Mouse (Mus musculus) ES-Bruce4 (cell line): Measurements from ENCODE around the gene Gm21693.
"Not testable (repeated sequence)": the region's sequence is repeated elsewhere in the genome, so short reads cannot be mapped to it uniquely, and the experiment has no call there.

Experiments
- CTCF ChIP-seq: IDR thresholded peaks from one replicate; pipeline ENCODE4 v1.8.1; 2011; ENCODE audit warnings: low read depth, low read length
- POLR2A ChIP-seq: IDR thresholded peaks from one replicate; pipeline ENCODE4 v1.8.1; 2011; ENCODE audit warnings: low read length; ENCODE audit not compliant: insufficient read depth

- not testable (repeated sequence) for TF ChIP-seq CTCF, POLR2A
These were observed at the start of gene Gm21693 for GRCm38 (mm10) chrY:3345229-3345628.
